Comparison of ENCODE assay signal across 21 mouse cellular contexts in the genomic region with DNA sequence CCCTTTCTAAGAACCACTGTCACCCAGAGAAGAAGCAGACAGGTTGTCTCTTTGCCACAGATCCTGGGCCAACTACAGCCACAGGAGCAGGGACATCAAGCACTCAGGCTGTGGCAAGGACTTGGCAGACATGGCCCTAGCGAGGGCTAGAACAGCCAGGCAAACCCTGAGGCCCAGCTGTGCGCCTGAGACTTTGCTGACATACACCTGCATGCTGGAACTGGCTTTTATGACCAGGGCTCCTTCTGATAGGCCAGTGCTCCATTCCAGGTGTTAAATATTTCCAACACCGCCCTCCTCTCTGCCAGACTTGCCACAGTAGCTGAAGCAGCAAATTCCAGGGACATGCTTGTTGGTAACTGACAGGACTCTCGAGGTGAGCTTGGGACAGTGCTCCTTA. TPM values are rescaled to one million over a fixed set of nuclear protein-coding genes. Genes with fewer than 3 reads are reported as not detected.
DNase-seq lines count a peak whose midpoint lies in the region; ATAC-seq and TF ChIP-seq lines count a peak whose summit lies in the region.
"Had no signal": no experiment of that assay in that cellular context is flagged by ENCODE, and none has a peak within 500 bp of the region (broad histone marks: within the 10 kb centered on the region; RNA-seq: fewer than 3 reads in every experiment).

No protein-coding gene starts in this region.

- no peak overlapping the region for H3K27ac ChIP-seq in embryonic facial prominence, embryonic 14.5 days (replicated peaks; ENCODE audit: low read depth, low read length)
- no peak overlapping the region for H3K27ac ChIP-seq in intestine, postnatal 0 days (ENCODE audit: low read depth, low read length)
- H3K27ac ChIP-seq: forebrain, embryonic 12.5 days; heart, embryonic 15.5 days; hindbrain, embryonic 12.5 days; midbrain, embryonic 13.5 days; neural tube, embryonic 15.5 days had no signal

- intact Hi-C loops in gastrocnemius, postnatal 36 days (cut with DNase I), result no loop called here

- no peak for ATAC-seq in embryonic facial prominence, embryonic 14.5 days (ENCODE audit: low read depth)
- ATAC-seq in intestine, postnatal 0 days, result peak; percentile 82
- ATAC-seq: inflammation-experienced regulatory T-cells, adult 6 months; liver, postnatal 0 days; midbrain, embryonic 13.5 days had no signal

- no peaks in the 10 kb centered on the region for H3K9me3 ChIP-seq in embryonic facial prominence, embryonic 14.5 days (ENCODE audit: control insufficient read depth, low read length)
- no peaks in the 10 kb centered on the region for H3K9me3 ChIP-seq in intestine, postnatal 0 days (ENCODE audit: control insufficient read depth)
- H3K9me3 ChIP-seq: forebrain, embryonic 12.5 days; heart, embryonic 15.5 days; hindbrain, embryonic 12.5 days; midbrain, embryonic 13.5 days; neural tube, embryonic 15.5 days had no signal

- TF ChIP-seq CTCF in intestine, postnatal 0 days (IDR thresholded peaks at IDR 0.05; ENCODE audit: low read depth), result no peak

- H3K9ac ChIP-seq in embryonic facial prominence, embryonic 14.5 days (ENCODE audit: low read depth, low read length), result no peak overlapping the region
- H3K9ac ChIP-seq in intestine, postnatal 0 days (ENCODE audit: low read depth, low read length), result no peak overlapping the region
- H3K9ac ChIP-seq: forebrain, embryonic 12.5 days; heart, embryonic 15.5 days; hindbrain, embryonic 12.5 days; liver, postnatal 0 days; midbrain, embryonic 13.5 days; neural tube, embryonic 15.5 days had no signal

- 64% methylated on average over 4 of the region's 4 CpGs for WGBS in embryonic facial prominence, embryonic 14.5 days
- WGBS in intestine, postnatal 0 days, result 43% methylated on average over 4 of the region's 4 CpGs

- no peaks in the 10 kb centered on the region for H3K27me3 ChIP-seq in embryonic facial prominence, embryonic 14.5 days (replicated peaks; ENCODE audit: control insufficient read depth, insufficient read depth, low read length)
- no peaks in the 10 kb centered on the region for H3K27me3 ChIP-seq in intestine, postnatal 0 days (replicated peaks; ENCODE audit: control insufficient read depth, insufficient read depth, low read length)
- H3K27me3 ChIP-seq: heart, embryonic 15.5 days; hindbrain, embryonic 12.5 days; midbrain, embryonic 13.5 days; neural tube, embryonic 15.5 days had no signal

- peaks cover 7% of the 10 kb centered on the region; the same call in 1 of the 2 replicates for H3K4me1 ChIP-seq in embryonic facial prominence, embryonic 14.5 days (ENCODE audit: control insufficient read depth, insufficient read depth, low read length)
- no peaks in the 10 kb centered on the region for H3K4me1 ChIP-seq in intestine, postnatal 0 days (replicated peaks; ENCODE audit: control insufficient read depth, insufficient read depth, low read length)
- H3K4me1 ChIP-seq: neural tube, embryonic 15.5 days had no signal

- peak; percentile 8 for DNase-seq in gastrocnemius, adult 18-20 months (ENCODE audit: low spot score)
- no peak for DNase-seq in gastrocnemius, postnatal 36 days
- peak; percentile 32 for DNase-seq in embryonic facial prominence, embryonic 14.5 days (ENCODE audit: low spot score)
- peak; percentile 56 for DNase-seq in kidney, postnatal 10 days
- no peak for DNase-seq in layer of hippocampus, adult 11-12 months (ENCODE audit: low spot score)
- DNase-seq in frontal cortex, postnatal 36 days (ENCODE audit: low spot score in 2 of 2), result no peak
- no peak for DNase-seq in lung, postnatal 36 days
- DNase-seq: adrenal gland, adult 8-10 months; cerebellum, adult 18-20 months; heart, adult 18-20 months; liver; liver, postnatal 0 days; lung, postnatal 4 days had no signal

- no peak overlapping the region for H3K4me2 ChIP-seq in embryonic facial prominence, embryonic 14.5 days (ENCODE audit: low read depth, low read length)
- H3K4me2 ChIP-seq in intestine, postnatal 0 days (replicated peaks; ENCODE audit: low read depth), result no peak overlapping the region
- H3K4me2 ChIP-seq: forebrain, embryonic 12.5 days; heart, embryonic 15.5 days; hindbrain, embryonic 12.5 days; midbrain, embryonic 13.5 days; neural tube, embryonic 15.5 days had no signal

- H3K4me3 ChIP-seq in embryonic facial prominence, embryonic 14.5 days (ENCODE audit: low read depth, low read length), result no peak overlapping the region
- H3K4me3 ChIP-seq in intestine, postnatal 0 days (ENCODE audit: low read depth, low read length), result no peak overlapping the region
- H3K4me3 ChIP-seq: forebrain, embryonic 12.5 days; heart, embryonic 15.5 days; hindbrain, embryonic 12.5 days; midbrain, embryonic 13.5 days; myocyte; neural tube, embryonic 15.5 days had no signal

- H3K36me3 ChIP-seq in embryonic facial prominence, embryonic 14.5 days (ENCODE audit: control insufficient read depth, insufficient read depth, low read length), result no peaks in the 10 kb centered on the region
- H3K36me3 ChIP-seq in intestine, postnatal 0 days (ENCODE audit: control insufficient read depth, insufficient read depth), result no peaks in the 10 kb centered on the region
- H3K36me3 ChIP-seq: forebrain, embryonic 12.5 days; heart, embryonic 15.5 days; hindbrain, embryonic 12.5 days; midbrain, embryonic 13.5 days; neural tube, embryonic 15.5 days had no signal

RNA-seq across cellular contexts. Expression of a gene that starts 3.9 kb away (rescaled TPM):
- total RNA-seq in gastrocnemius, adult 18-20 months (2021), result 10 to 100 TPM; 12.2 to 15.3 TPM
- total RNA-seq in gastrocnemius, postnatal 36 days (2021), result 10 to 100 TPM; 11.5 to 14.4 TPM
- 5.2 and 5.7 TPM in 2 replicates for polyA plus RNA-seq in embryonic facial prominence, embryonic 14.5 days (2014; fragmentation: Nextera tagmentation; extraction: Ambion mirVana)
- 0.27 and 0.30 TPM in 2 replicates for polyA plus RNA-seq in intestine, postnatal 0 days (2015; fragmentation: Nextera tagmentation; extraction: Ambion mirVana)
- polyA plus RNA-seq: liver, postnatal 0 days had no signal

Comparison
In these comparisons a context has a peak if more than half of its experiments do, and no peak if none do; other contexts are left out.
1. DNase-seq: peak in gastrocnemius, adult 18-20 months (single experiment), embryonic facial prominence, embryonic 14.5 days (single experiment) and kidney, postnatal 10 days (single experiment); none in gastrocnemius, postnatal 36 days (0 of 2), layer of hippocampus, adult 11-12 months (single experiment), frontal cortex, postnatal 36 days (0 of 2) and lung, postnatal 36 days (single experiment).